In the genomic region with DNA sequence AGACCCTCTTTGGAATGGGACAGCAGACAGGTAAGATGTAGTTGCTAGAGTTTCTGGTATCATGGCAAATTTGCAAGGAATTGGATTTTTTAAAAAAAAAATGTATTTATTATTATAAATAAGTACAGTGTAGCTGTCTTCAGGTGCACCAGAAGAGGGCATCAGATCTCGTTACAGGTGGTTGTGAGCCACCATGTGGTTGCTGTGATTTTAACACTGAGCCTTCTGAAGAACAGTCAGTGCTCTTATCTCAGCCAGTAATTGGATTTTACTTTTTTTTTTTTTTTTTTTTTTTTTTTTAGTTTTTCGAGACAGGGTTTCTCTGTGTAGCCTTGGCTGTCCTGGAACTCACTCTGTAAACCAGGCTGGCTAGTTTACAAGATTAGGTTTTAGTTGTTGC, we compare ENCODE assay signal across 1 mouse cellular context. TPM values are rescaled to one million over a fixed set of nuclear protein-coding genes. Genes with fewer than 3 reads are reported as not detected.
"Had no signal": no experiment of that assay in that cellular context is flagged by ENCODE, and none has a peak within 500 bp of the region (broad histone marks: within the 10 kb centered on the region; RNA-seq: fewer than 3 reads in every experiment).

No protein-coding gene starts in this region.

RNA-seq across cellular contexts. Expression of gene Akr1c14, which starts 9.4 kb away (rescaled TPM):
- total RNA-seq: neutrophil, adult 5-6 weeks had no signal
